Mouse (Mus musculus) cerebral cortex, adult 2 months (tissue): ENCODE data around the gene Ankrd37.

ENCODE experiments used
- WGBS: fragments of 180-500 bp; shearing (Covaris S2); methylation state at CpG from one replicate; pipeline ENCODE4 v1.1.7; 2018; 5-methylcytosine and 5-hydroxymethylcytosine counted together

The Ankrd37 gene

GRCm38 (mm10) chr8:46005596-46005995, at the start of gene Ankrd37:
Gene Ankrd37 (minus strand): TSS chr8:46005707.
- 72% methylated on average over 4 of the region's 4 CpGs for WGBS

GRCm38 (mm10) chr8:46040260-46040659, 34.8 kb upstream of the Ankrd37 start:
- WGBS, result 52% methylated on average over 13 of the region's 13 CpGs

GRCm38 (mm10) chr8:46039666-46040065, 34.2 kb upstream of the Ankrd37 start:
- 41% methylated on average over 1 of the region's 1 CpGs for WGBS

- WGBS, result 91% methylated on average over 11 of the region's 11 CpGs
Measured at GRCm38 (mm10) chr8:46036217-46036616, 30.7 kb upstream of the Ankrd37 start.

- 75% methylated on average over 4 of the region's 4 CpGs for WGBS
Measured at GRCm38 (mm10) chr8:46024392-46024791, 18.9 kb upstream of the Ankrd37 start.

- WGBS, result 88% methylated on average over 9 of the region's 9 CpGs
Measured at GRCm38 (mm10) chr8:46022758-46023157, 17.3 kb upstream of the Ankrd37 start.

GRCm38 (mm10) chr8:46022203-46022602, 16.7 kb upstream of the Ankrd37 start:
- WGBS, result 60% methylated on average over 9 of the region's 9 CpGs

GRCm38 (mm10) chr8:46010746-46011680, 5.5 kb upstream of the Ankrd37 start:
- WGBS, result 6% methylated on average over 17 of the region's 17 CpGs

GRCm38 (mm10) chr8:46010306-46010705, 4.8 kb upstream of the Ankrd37 start:
- WGBS, result 50% methylated on average over 2 of the region's 2 CpGs

- 88% methylated on average over 3 of the region's 3 CpGs for WGBS
Measured at GRCm38 (mm10) chr8:46007050-46007672, 1.7 kb upstream of the Ankrd37 start.

- WGBS, result 2% methylated on average over 55 of the region's 55 CpGs
Measured at GRCm38 (mm10) chr8:45999784-46000705, 5.5 kb downstream of the Ankrd37 start.

GRCm38 (mm10) chr8:45999138-45999783, 6.2 kb downstream of the Ankrd37 start, which contains the start of gene Lrp2bp:
Gene Lrp2bp (plus strand): TSS chr8:45999303.
- 4% methylated on average over 22 of the region's 22 CpGs for WGBS

- 84% methylated on average over 2 of the region's 2 CpGs for WGBS
Measured at GRCm38 (mm10) chr8:45998228-45998627, 7.3 kb downstream of the Ankrd37 start.

GRCm38 (mm10) chr8:45995576-45995975, 9.9 kb downstream of the Ankrd37 start:
- 70% methylated on average over 3 of the region's 3 CpGs for WGBS

GRCm38 (mm10) chr8:45994111-45994510, 11.4 kb downstream of the Ankrd37 start:
- WGBS, result 90% methylated on average over 2 of the region's 2 CpGs

- 91% methylated on average over 4 of the region's 4 CpGs for WGBS
Measured at GRCm38 (mm10) chr8:45990631-45991310, 14.7 kb downstream of the Ankrd37 start.

- WGBS, result 71% methylated on average over 2 of the region's 2 CpGs
Measured at GRCm38 (mm10) chr8:45988189-45988588, 17.3 kb downstream of the Ankrd37 start.

GRCm38 (mm10) chr8:45986665-45987064, 18.8 kb downstream of the Ankrd37 start:
- WGBS, result 75% methylated on average over 3 of the region's 3 CpGs

GRCm38 (mm10) chr8:45975837-45976468, 29.6 kb downstream of the Ankrd37 start:
- WGBS, result 47% methylated on average over 11 of the region's 11 CpGs
